Mouse (Mus musculus): ENCODE data around the gene 2700049A03Rik. TPM values are rescaled to one million over a fixed set of nuclear protein-coding genes. Genes with fewer than 3 reads are reported as not detected.

2700049A03Rik gene
- total RNA-seq, 1 experiment from 2014 or later = 21.2 TPM

DNA sequence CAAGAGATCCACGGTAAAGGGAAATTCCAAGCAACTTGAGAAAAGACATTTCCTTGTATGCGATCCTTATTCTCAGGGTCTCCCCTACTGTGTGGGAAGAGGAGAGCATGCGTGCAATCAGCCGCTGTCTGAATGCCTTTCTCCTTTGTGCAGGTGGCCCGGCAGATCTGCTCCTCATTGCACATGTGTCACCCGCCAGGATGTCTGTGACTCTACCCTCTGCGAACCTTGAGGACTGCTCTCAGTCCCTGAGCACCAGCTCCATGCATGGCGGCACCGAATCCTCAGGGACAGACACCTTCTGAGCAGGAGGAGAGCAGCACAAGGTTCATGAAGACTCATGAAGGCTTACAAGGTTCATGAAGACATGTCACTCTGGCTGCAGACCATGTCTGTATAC lies 106.1 kb downstream of the 2700049A03Rik start:
- ATAC-seq (replicated peaks in 1 of 2; ENCODE audit: insufficient read depth in 1 of 2, low FRiP score in 2 of 2, low TSS enrichment in 1 of 2, low read depth in 1 of 2, poor library complexity in 2 of 2, severe bottlenecking in 2 of 2) = no peak

DNA sequence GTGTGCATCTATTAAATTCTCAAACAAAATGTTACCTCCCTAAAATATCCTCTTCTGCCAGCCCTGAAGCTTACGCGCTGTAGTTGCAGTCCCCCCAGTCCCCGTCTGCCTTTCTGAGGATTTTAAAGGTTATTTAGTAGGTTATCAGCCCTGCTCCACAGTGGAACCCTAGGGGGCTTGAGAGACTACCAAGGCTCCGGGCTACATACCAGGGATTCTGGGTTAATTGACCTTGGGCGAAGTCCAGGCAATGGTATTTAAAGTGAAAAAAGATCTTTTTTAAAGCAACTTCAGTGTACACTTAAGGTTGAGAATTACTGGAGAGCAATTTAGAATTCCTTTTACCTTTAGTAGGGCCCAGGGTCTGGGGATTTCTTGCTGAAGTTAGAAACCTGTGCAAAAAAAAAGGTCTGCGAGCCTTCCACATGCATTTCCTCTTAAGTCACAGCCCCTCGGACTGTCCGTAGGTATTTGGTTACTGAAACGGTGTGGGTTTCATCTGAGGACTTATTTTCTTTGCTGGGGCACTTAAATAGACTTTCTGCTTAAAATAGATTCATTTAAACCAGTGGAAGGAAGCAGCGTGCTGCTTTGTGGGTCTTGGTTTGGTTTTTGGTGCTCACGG lies 108.2 kb downstream of the 2700049A03Rik start:
- ATAC-seq (replicated peaks in 1 of 2; ENCODE audit: insufficient read depth in 1 of 2, low FRiP score in 2 of 2, low TSS enrichment in 1 of 2, low read depth in 1 of 2, poor library complexity in 2 of 2, severe bottlenecking in 2 of 2) = no peak

DNA sequence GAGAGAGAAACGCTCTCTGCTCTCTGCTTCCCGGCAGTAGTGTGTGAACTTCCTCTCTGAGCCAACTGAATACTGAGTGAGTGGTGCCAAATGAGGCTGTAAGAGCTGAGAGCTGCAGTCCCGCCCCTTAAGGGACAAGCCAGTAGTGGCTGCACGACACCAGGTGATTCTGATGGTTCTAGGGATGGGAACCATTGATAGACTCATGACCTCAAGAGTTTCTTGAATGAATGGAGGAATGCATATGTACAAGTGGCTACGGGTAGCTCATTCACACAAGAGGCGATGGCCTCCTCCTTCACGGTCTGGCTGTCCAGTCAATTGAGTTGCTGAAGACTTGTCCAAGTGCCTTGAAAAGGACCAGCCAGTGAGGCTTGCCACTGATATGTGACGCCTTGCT lies 110.5 kb downstream of the 2700049A03Rik start:
- no peak for ATAC-seq (replicated peaks in 1 of 2; ENCODE audit: insufficient read depth in 1 of 2, low FRiP score in 2 of 2, low TSS enrichment in 1 of 2, low read depth in 1 of 2, poor library complexity in 2 of 2, severe bottlenecking in 2 of 2)

DNA sequence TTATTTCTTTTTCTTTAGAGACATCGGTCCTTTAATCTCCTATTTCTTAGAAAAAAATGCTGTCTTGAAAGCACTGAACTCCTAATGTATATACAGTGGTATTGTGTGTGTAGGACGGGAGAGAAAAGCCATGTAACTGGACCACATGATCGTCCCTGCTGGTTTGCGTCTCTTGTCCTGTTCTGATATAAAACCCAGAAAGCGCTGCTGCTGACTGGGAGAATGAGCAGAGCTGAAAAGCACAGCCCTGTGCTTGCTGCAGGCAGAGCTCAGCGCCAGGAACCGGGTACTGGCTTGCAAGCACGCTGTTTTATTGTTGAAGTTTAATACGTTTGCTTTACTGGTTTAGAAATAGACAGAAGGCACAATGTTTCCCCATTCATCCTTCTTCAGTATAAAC lies 112.7 kb downstream of the 2700049A03Rik start:
- ATAC-seq (replicated peaks in 1 of 2; ENCODE audit: insufficient read depth in 1 of 2, low FRiP score in 2 of 2, low TSS enrichment in 1 of 2, low read depth in 1 of 2, poor library complexity in 2 of 2, severe bottlenecking in 2 of 2) = no peak

DNA sequence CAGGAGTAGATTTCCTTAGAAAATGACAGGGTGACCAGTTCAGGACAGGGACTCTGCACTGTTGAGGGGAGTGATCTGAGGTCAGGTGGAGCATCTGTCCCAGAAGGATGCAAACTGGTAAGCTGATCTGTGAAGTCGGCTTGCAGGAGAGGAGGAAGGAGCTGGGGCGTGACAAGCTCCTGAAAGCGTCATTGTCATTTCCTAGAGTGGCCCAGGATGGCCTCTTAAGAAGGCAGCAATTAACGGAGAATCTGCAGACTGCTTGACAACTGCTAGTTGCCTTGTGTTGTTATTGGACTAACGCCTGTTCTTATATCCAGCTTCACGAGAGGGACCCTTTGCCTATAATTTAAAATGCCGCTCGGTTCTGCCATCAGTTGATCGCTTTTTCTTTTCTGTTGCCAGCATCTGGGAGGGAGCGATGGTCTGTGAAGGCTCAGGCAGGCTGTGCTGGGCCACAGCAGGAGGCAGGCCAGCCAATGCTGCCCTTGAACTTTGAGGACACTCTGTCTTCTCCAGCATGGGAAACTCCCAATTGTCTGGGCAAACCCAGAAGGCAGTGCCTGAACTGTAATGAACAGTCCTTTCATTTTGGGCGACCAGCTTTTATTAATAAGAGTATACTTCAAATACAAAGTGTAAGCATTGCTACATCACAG lies 116.0 kb downstream of the 2700049A03Rik start:
- ATAC-seq (replicated peaks in 1 of 2; ENCODE audit: insufficient read depth in 1 of 2, low FRiP score in 2 of 2, low TSS enrichment in 1 of 2, low read depth in 1 of 2, poor library complexity in 2 of 2, severe bottlenecking in 2 of 2) = no peak

DNA sequence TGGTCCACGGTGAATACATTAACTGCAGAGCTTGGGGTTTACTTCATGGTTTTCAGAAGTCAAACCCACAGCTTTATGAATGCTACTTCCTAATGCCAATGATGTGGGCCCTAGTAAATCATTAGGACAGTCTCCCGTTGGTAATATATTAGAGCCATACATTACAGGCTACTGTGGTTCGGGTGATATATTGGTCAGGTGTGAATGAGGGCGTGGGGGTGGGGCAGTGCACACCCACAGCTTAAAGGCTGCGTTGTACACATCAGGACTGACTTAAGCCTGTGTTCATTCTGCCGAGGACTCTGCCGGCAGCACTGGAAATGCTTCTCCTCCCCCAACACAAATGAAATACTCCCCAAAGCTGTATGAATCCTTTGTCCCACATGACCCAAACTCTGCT lies 118.1 kb downstream of the 2700049A03Rik start:
- no peak for ATAC-seq (replicated peaks in 1 of 2; ENCODE audit: insufficient read depth in 1 of 2, low FRiP score in 2 of 2, low TSS enrichment in 1 of 2, low read depth in 1 of 2, poor library complexity in 2 of 2, severe bottlenecking in 2 of 2)

DNA sequence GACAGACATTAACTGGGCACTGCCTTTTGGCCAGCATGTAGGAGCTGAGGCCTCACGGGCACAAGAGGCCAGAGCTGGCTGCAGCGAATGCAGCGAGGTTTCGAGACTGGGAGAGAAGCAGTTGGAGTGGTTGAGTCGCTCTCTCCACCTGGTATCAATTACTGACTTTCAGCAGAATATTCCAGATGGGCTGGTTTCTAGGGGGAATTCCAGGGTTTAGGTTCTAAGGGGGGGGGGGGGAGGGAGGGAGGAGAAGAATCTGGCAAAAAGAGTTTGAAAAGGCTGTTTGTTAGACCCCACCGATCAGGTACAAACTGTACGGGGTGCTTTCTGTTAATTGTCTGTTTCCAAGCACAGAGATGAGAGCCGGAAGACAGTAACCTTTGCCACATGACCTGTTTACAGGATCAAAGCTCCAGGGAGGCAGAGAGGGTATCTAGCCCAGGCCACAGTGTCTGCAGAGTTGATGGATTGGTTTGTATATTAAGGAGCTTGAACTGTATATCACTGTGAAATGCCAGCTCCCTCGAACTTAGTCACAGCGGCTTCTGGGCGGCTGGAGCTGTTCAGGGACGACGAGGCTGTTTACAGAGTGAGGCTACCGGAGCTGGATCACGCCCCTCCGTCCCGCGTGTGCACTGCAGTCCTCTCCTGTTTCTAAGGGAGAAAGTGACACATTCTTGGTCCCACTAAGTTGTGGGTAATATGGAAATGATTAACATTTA lies 121.7 kb downstream of the 2700049A03Rik start:
- no peak for ATAC-seq (replicated peaks in 1 of 2; ENCODE audit: insufficient read depth in 1 of 2, low FRiP score in 2 of 2, low TSS enrichment in 1 of 2, low read depth in 1 of 2, poor library complexity in 2 of 2, severe bottlenecking in 2 of 2)

DNA sequence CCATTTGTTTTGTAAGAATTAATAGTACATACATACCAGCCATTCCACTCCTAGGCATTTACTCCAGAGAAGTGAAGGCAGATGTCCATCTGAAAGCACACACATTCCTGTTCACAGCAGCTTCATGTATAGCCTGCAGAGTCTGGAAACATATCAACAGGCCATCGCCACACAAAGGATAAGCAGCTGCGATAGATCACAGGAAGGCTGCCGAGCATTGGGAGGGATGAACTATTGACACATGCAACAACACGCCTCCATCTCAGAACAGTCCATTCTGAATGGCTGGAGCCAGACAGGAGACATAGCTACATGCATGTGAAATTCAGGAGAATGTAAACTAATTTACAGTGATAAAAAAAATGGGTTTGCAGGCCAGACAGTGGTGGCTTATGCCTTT lies 127.6 kb downstream of the 2700049A03Rik start:
- no peak for ATAC-seq (replicated peaks in 1 of 2; ENCODE audit: insufficient read depth in 1 of 2, low FRiP score in 2 of 2, low TSS enrichment in 1 of 2, low read depth in 1 of 2, poor library complexity in 2 of 2, severe bottlenecking in 2 of 2)

DNA sequence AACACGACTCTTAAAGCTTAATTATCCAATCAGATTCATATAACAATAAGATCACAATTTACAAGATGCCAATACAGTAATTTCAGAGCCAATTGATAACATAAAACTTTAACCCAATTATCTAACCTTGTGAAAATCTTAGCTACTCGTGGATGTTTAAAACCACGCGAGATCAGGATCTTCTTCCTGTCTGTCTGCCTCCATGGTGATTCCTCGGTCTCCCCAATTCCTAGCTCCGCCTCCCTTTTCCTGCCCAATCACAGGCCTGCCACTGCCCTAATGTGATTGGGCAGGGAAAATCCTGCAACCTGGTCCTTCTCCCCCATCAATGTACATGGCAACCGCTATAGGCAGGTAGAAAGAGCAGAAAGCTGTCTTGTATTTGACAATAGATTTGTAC lies 132.7 kb downstream of the 2700049A03Rik start:
- no peak for ATAC-seq (replicated peaks in 1 of 2; ENCODE audit: insufficient read depth in 1 of 2, low FRiP score in 2 of 2, low TSS enrichment in 1 of 2, low read depth in 1 of 2, poor library complexity in 2 of 2, severe bottlenecking in 2 of 2)

DNA sequence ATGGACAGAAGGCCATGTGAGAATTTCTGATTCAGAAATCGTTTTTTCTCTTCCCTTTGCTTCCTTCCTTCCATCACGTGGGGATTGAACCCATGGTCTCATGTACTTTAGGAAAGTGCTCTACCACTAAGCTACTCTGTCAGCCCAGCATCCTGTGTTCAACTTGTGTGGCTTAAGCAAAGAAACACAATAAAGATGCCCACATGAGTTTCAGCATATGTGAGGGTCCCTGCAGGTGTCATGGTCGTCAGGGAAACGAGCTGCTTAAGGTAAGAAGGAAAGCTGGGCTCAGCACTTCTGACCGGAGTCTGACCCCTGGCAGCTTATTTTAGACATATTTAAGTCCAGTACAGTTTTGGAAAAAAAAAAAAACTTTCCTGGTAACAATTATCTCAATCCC lies 134.5 kb downstream of the 2700049A03Rik start:
- ATAC-seq (replicated peaks in 1 of 2; ENCODE audit: insufficient read depth in 1 of 2, low FRiP score in 2 of 2, low TSS enrichment in 1 of 2, low read depth in 1 of 2, poor library complexity in 2 of 2, severe bottlenecking in 2 of 2) = no peak

DNA sequence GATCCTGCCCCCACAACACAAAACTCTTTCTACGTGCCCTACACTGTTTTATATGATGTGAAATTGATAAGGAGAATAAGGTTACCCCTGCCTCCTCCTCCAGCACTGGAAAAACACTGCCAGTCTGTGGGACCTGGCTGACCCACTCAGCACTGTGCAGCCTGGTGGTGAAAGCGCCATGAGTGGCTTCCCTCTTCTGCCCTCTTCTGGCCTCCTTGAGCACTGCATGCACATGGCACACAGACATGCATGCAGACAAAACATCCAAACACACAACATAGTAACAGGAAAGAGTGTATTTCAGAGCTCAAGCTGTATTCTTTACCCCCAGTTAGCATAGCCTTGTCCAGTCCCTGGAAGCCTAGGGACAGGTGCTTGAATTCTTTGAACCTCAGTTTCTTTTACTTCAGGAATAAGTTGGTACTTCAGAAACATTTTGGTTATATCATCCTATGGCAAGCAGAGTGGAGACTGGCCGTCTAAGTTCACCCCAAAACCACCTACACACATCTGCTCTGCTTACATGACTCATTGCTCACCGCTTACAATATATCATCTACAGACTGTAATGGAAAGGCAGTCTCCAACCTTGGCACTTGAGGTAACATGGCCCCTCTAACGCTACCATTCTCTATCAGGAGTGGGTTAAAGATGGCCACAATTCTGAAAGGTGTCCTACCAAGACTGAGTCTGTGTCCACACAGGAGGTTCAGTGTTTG lies 138.0 kb downstream of the 2700049A03Rik start:
- no peak for ATAC-seq (replicated peaks in 1 of 2; ENCODE audit: insufficient read depth in 1 of 2, low FRiP score in 2 of 2, low TSS enrichment in 1 of 2, low read depth in 1 of 2, poor library complexity in 2 of 2, severe bottlenecking in 2 of 2)

DNA sequence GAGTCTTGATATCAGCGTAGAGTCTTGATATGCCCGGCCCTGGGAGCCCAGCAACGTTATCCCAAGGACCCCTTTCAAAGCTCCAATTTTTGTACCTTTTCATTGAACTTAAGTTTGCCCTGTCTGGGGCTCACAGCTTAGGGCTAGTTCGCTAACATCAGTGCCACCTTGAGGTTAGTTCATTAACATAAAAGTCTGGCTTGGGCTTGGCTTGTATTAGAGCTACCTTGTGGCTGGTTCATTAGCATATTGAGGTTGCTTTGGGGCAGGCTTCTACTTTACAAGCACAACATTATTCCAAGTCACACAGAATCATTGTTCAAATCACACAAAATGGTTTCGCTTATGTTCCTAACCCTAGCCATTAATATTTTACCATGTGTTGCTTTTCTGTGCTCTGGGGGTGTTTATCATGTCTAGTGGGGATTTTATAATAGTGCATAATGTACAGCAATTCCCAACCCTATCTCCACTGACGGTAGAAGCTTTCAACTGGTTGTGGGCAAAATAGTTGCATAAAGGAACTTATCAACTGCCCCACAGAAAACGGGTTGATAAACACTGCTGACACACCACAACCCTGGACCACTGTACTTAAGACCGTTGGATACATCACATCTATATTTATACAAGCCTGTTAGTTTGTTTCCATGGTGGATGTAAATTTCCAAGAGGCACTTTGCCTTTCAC lies 139.4 kb downstream of the 2700049A03Rik start:
- no peak for ATAC-seq (replicated peaks in 1 of 2; ENCODE audit: insufficient read depth in 1 of 2, low FRiP score in 2 of 2, low TSS enrichment in 1 of 2, low read depth in 1 of 2, poor library complexity in 2 of 2, severe bottlenecking in 2 of 2)

DNA sequence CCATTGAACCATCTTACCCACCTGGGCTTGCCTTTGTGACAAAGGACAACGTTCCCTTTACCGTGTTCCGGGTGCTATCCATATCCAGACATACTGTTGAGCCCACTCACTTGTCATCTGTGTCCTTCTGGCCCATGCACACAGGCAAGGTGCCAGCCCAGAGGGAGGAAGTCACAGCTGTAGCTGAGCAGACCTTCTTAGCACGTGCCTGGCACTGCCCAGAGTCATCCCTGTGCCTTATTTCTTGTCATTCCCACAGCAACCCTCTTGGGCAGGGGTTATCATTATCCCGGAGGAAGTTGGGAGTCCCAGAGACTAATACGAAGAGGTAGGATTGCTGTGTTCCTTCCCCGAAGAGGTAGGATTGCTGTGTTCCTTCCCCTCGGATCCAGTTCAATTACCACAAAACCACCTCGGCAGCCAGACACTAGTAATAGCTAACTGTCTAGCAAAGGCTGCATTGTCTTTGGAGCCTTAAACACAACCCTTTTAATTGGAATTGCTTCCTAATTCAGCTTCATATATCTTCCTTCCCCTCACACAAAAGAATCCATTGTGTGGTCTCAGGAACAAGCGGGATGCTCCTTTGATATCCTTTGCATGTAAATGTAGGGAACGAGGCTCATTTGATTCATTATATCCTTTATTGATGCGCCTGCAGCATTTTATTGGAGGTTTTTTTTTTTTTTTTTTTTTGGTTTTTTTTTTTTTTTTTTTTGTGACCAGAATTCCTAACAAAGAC lies 143.0 kb downstream of the 2700049A03Rik start:
- ATAC-seq (replicated peaks in 1 of 2; ENCODE audit: insufficient read depth in 1 of 2, low FRiP score in 2 of 2, low TSS enrichment in 1 of 2, low read depth in 1 of 2, poor library complexity in 2 of 2, severe bottlenecking in 2 of 2) = no peak

DNA sequence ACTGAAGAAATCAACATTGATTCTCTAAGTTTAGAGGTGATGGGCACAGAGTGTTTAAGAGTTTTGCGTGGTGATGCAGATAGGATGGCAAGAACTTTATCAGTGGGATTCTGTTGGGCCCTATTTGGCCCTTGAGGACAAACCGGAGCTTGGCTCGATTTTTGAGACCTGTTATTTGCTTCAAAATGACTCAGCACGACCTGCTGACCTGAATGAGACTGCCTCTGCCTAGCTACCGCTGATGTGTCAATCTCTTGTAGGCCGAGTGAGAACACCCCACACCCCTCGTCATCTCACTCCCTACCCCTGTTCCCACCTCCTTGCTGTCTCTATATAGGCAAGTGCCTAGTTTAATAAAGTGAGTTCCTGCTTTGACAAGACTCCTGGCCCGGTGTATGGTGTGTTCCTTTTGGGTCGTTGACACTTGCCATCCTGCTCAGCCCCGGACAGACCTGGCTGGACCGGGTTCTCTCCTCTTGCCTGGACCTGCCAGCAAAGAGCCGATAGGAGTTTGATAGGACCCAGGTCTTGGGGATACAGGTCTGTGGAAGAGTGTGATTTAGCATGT lies 144.6 kb downstream of the 2700049A03Rik start:
- no peak for ATAC-seq (replicated peaks in 1 of 2; ENCODE audit: insufficient read depth in 1 of 2, low FRiP score in 2 of 2, low TSS enrichment in 1 of 2, low read depth in 1 of 2, poor library complexity in 2 of 2, severe bottlenecking in 2 of 2)

DNA sequence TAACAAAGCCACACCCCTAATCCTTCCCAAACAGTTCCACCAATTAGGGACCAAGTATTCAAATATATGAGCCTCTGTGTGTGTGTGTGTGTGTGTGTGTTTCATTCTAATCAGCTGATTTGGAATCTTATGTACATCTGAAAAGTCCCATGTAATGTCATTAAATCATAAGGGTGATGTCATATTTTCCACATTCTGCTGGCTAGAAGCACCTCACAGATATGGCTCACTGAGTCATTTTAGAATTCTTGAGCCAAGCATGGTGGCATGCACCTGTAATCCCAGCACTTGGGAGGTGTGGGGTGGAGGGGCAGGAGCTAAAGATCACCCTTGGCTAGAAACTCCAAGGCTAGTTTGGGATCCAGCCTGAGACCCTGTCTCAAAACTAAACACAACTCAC lies 148.8 kb downstream of the 2700049A03Rik start:
- ATAC-seq (replicated peaks in 1 of 2; ENCODE audit: insufficient read depth in 1 of 2, low FRiP score in 2 of 2, low TSS enrichment in 1 of 2, low read depth in 1 of 2, poor library complexity in 2 of 2, severe bottlenecking in 2 of 2) = no peak

DNA sequence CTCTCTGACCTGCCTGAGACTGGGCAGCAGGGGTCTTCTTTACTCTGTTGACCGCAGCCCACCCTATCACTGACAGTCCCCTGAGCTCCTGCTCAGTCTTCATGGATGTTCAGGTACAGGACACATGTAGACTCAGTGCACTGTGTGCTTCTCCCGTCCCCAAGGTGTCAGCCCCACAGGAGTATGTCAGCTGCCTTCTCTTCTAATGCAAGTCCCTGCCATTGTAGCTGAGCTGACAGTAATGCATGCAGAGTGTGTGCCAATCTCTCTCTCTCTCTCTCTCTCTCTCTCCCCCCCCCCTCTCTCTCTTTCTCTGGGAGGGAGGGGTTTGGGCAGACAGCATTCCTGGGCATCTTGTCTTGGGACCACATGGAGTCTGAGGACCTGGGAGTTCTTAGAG lies 153.8 kb downstream of the 2700049A03Rik start:
- ATAC-seq (replicated peaks in 1 of 2; ENCODE audit: insufficient read depth in 1 of 2, low FRiP score in 2 of 2, low TSS enrichment in 1 of 2, low read depth in 1 of 2, poor library complexity in 2 of 2, severe bottlenecking in 2 of 2) = no peak
